ENCODE assay signal across 15 mouse cellular contexts in genomic region chr16:13410760-13411159, GRCm38 (mm10).
DNase-seq lines count a peak whose midpoint lies in the region; ATAC-seq and TF ChIP-seq lines count a peak whose summit lies in the region.
"Had no signal": no experiment of that assay in that cellular context is flagged by ENCODE, and none has a peak within 500 bp of the region (broad histone marks: within the 10 kb centered on the region; RNA-seq: fewer than 3 reads in every experiment).

No protein-coding gene starts in this region.

- peaks cover 5% of the 10 kb centered on the region; the same call in 1 of the 2 replicates for H3K36me3 ChIP-seq in kidney, adult 2 months (ENCODE audit: control insufficient read depth, insufficient read depth, low read length)
- peaks cover 65% of the 10 kb centered on the region for H3K36me3 ChIP-seq in lung, embryonic 14.5 days (ENCODE audit: insufficient read depth)

- H3K27me3 ChIP-seq in kidney, adult 2 months (replicated peaks; ENCODE audit: control insufficient read depth, insufficient read depth, low read length) = no peaks in the 10 kb centered on the region
- H3K27me3 ChIP-seq in lung, embryonic 14.5 days (ENCODE audit: insufficient read depth, low read length) = no peaks in the 10 kb centered on the region
- H3K27me3 ChIP-seq: forebrain, embryonic 12.5 days had no signal

- no peak overlapping the region for H3K27ac ChIP-seq in kidney, adult 2 months (ENCODE audit: insufficient read depth, low read depth, low read length)
- H3K27ac ChIP-seq in lung, embryonic 14.5 days (ENCODE audit: low read depth) = no peak overlapping the region
- H3K27ac ChIP-seq: forebrain, embryonic 12.5 days; hindbrain, embryonic 10.5 days had no signal

- 0 out of 2 replicates have a peak, but pooled peaks have one; percentile 9 for TF ChIP-seq CTCF in kidney, adult 2 months (conservative IDR thresholded peaks at IDR 0.05; ENCODE audit: insufficient read depth, insufficient read length, low read depth, low read length)
- peak; percentile 42 for TF ChIP-seq CTCF in lung, embryonic 14.5 days (IDR thresholded peaks at IDR 0.05; ENCODE audit: low read depth)

- no peaks in the 10 kb centered on the region for H3K9me3 ChIP-seq in lung, embryonic 14.5 days (ENCODE audit: low read depth, low read length)
- H3K9me3 ChIP-seq: forebrain, embryonic 12.5 days had no signal

- no peak for ATAC-seq in CD4-positive, CD25-positive, alpha-beta regulatory T cell, adult 4 months
- no peak for ATAC-seq in lung, embryonic 14.5 days (ENCODE audit: insufficient read depth)
- ATAC-seq: inflammation-experienced regulatory T-cells, adult 6 months; midbrain, embryonic 16.5 days had no signal

- no peak for TF ChIP-seq POLR2A in kidney, adult 2 months (IDR thresholded peaks at IDR 0.05; ENCODE audit: low read depth, low read length)

- DNase-seq in CD4-positive, CD25-positive, alpha-beta regulatory T cell, adult 2 months (ENCODE audit: low read depth, low spot score) = peak; percentile 18
- no peak for DNase-seq in kidney, adult 2 months
- DNase-seq in kidney, postnatal 36 days = no peak
- no peak for DNase-seq in lung, embryonic 14.5 days
- no peak for DNase-seq in lung, adult 18-20 months
- peak; percentile 25 for DNase-seq in induced T-regulatory cell, adult 2 months (ENCODE audit: low read depth)
- no peak for DNase-seq in urinary bladder, postnatal 25 days (ENCODE audit: low spot score)
- DNase-seq: cerebellum, adult 8-10 months; gastrocnemius, postnatal 36 days; layer of hippocampus, postnatal 36 days had no signal

- 92% methylated on average over 2 of the region's 2 CpGs for WGBS in kidney, adult 2 months
- 87% methylated on average over 2 of the region's 2 CpGs for WGBS in lung, embryonic 14.5 days

- no peak overlapping the region for H3K4me2 ChIP-seq in lung, embryonic 14.5 days
- H3K4me2 ChIP-seq: forebrain, embryonic 12.5 days had no signal

- no peak overlapping the region for H3K4me3 ChIP-seq in kidney, adult 2 months (ENCODE audit: insufficient read depth, low read depth, low read length)
- no peak overlapping the region for H3K4me3 ChIP-seq in lung, embryonic 14.5 days (ENCODE audit: low read depth, low read length)
- H3K4me3 ChIP-seq: forebrain, embryonic 12.5 days; hindbrain, embryonic 10.5 days had no signal

- no peaks in the 10 kb centered on the region for H3K4me1 ChIP-seq in kidney, adult 2 months (ENCODE audit: control insufficient read depth, insufficient read depth, low read length)
- no peaks in the 10 kb centered on the region for H3K4me1 ChIP-seq in lung, embryonic 14.5 days (ENCODE audit: insufficient read depth)
- H3K4me1 ChIP-seq: forebrain, embryonic 12.5 days; hindbrain, embryonic 10.5 days had no signal

- no peak overlapping the region for H3K9ac ChIP-seq in lung, embryonic 14.5 days
- H3K9ac ChIP-seq: forebrain, embryonic 12.5 days had no signal

Comparison
In these comparisons a context has a peak if more than half of its experiments do, and no peak if none do; other contexts are left out.
1. DNase-seq: peak in CD4-positive, CD25-positive, alpha-beta regulatory T cell, adult 2 months (single experiment) and induced T-regulatory cell, adult 2 months (single experiment); none in kidney, adult 2 months (single experiment), kidney, postnatal 36 days (0 of 2), lung, embryonic 14.5 days (single experiment), lung, adult 18-20 months (0 of 2) and urinary bladder, postnatal 25 days (single experiment).